Mouse (Mus musculus): Measurements from ENCODE around the gene Rcl1. TPM values are rescaled to one million over a fixed set of nuclear protein-coding genes. Genes with fewer than 3 reads are reported as not detected.

Rcl1 gene
- polyA plus RNA-seq, 1 experiment from 2014 or later: 73.8 TPM

DNA sequence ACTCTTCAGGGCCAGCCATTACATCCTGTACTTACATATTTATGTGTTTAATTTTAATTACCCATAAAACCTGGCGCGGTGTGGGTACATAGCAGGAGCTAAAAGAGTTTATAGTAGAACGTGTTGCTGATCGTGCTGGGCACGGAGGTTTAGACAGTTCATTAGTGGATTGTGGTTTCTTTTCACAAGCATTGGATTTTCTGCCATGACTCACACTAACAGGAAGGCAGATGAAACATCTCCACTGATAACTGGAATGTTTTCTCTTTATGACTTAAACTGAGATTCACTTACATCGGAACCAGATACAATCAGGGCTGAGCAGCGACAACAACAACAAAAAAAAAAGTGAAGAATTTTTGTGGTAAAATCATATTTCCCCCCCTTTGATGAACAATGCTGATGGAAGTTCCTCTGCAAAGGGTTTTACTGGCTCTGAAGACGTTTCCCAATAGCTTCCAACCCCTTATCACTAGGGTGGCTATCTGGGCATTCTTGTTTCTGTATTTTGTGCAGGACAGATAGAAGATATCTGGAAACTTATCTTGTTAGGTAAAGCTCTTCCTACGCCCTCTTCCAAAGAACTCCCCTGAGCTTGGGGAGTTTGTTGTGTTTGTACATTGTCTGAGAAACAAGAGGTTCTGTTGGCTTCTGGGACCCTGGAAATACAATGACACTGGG, 84.5 kb downstream of the Rcl1 start:
- Histone ChIP-seq H3K27me3 (no peaks in the 10 kb centered on the region; the same call in 1 of the 2 replicates), H3K4me2 (0 out of 2 replicates have a peak overlapping the region, but pooled peaks have one; percentile 15), H3K4me3 (replicated peaks) (no peak overlapping the region), H3K27ac (no peak overlapping the region), H3K36me3 (no peaks in the 10 kb centered on the region), H3K4me1 (replicated peaks) (peaks cover 28% of the 10 kb centered on the region), H3K9ac (no peak overlapping the region), H3K9me3 (replicated peaks) (no peaks in the 10 kb centered on the region)
- DNase-seq: no peak
- ATAC-seq (ENCODE audit: low read depth): 0 out of 2 replicates have a peak, but pooled peaks have one; percentile 34
- 21% methylated on average over 9 of the region's 9 CpGs for WGBS (ENCODE audit: insufficient replicate concordance)

DNA sequence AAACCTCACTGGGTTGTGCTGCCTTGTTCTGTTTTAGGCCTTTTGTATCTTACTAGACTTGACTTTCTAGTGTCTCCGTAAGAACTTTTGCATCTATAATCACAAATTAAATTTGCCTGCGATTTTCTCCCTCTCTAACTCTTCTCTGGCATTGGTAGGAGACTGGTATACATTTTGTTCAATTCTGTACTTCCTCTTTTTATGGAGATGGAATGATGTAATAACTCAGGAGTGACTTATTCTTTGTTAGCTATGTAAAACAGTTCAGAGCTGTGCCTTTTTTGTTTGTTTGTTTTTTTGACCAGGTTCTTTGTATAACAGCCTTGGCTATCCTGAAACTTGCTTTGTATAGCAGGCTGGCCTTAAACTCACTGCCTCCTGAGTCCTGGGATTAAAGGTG, 87.7 kb downstream of the Rcl1 start:
- Histone ChIP-seq H3K4me2 (no peak overlapping the region), H3K36me3 (no peaks in the 10 kb centered on the region), H3K27ac (no peak overlapping the region), H3K9ac (no peak overlapping the region), H3K4me3 (replicated peaks) (no peak overlapping the region), H3K4me1 (replicated peaks) (peaks cover 28% of the 10 kb centered on the region), H3K9me3 (replicated peaks) (no peaks in the 10 kb centered on the region), H3K27me3 (no peaks in the 10 kb centered on the region; the same call in 1 of the 2 replicates)
- ATAC-seq (ENCODE audit: low read depth) (no peak), DNase-seq (no peak)
- 66% methylated on average over 2 of the region's 2 CpGs for WGBS (ENCODE audit: insufficient replicate concordance)

MicroRNAs encoded within 50 kb of the gene (microRNA counts, 519-probe panel; counts per million panel counts)
- microRNA mmu-miR-101b: 5,702 counts per million, percentile 69 among the panel's probes with 10 or more counts

Small RNAs within 50 kb of the gene (microRNA-seq; reads per million reads assigned to microRNA genes)
- gene Mir101b: 6,500 reads per million, percentile 90 among the genes with 10 or more reads in this experiment

Other genes starting within 250 kb of the Rcl1 start
- 1.4 TPM in 2 replicates for gene Plpp6, start 137.4 kb upstream of the Rcl1 start, polyA plus RNA-seq (2015; fragmentation: Nextera tagmentation; extraction: Ambion mirVana)
- 1.1 and 1.7 TPM in 2 replicates for gene 4430402I18Rik, start 133.6 kb upstream of the Rcl1 start, polyA plus RNA-seq (2015; fragmentation: Nextera tagmentation; extraction: Ambion mirVana)
- gene Cdc37l1, start 111.0 kb upstream of the Rcl1 start, polyA plus RNA-seq (2015; fragmentation: Nextera tagmentation; extraction: Ambion mirVana): 10.4 and 14.2 TPM in 2 replicates
- 42.7 and 54.3 TPM in 2 replicates for gene Ak3, start 53.4 kb upstream of the Rcl1 start, polyA plus RNA-seq (2015; fragmentation: Nextera tagmentation; extraction: Ambion mirVana)
- 10.9 and 11.8 TPM in 2 replicates for gene Jak2, start 150.5 kb downstream of the Rcl1 start, polyA plus RNA-seq (2015; fragmentation: Nextera tagmentation; extraction: Ambion mirVana)
- 0.65 and 1.1 TPM in 2 replicates for gene Insl6, start 224.0 kb downstream of the Rcl1 start, polyA plus RNA-seq (2015; fragmentation: Nextera tagmentation; extraction: Ambion mirVana)
- gene Rln1, start 233.3 kb downstream of the Rcl1 start, polyA plus RNA-seq (2015; fragmentation: Nextera tagmentation; extraction: Ambion mirVana): 0.15 TPM in 1 of 2 replicates, not detected in the other

Measured in liver, embryonic 13.5 days (tissue).